Mouse (Mus musculus) heart, postnatal 4 days (tissue): ENCODE measurements around the gene Igsf10. TPM values are rescaled to one million over a fixed set of nuclear protein-coding genes. Genes with fewer than 3 reads are reported as not detected.
"Not testable (repeated sequence)": the region's sequence is repeated elsewhere in the genome, so short reads cannot be mapped to it uniquely, and the experiment has no call there.

Source experiments
- DNase-seq: peaks from one replicate; pipeline ENCODE4 v3.0.0; 2021
- total RNA-seq, 2 experiments: library from RNA; stranded (reverse); gene quantifications; 2 replicates each; pipeline ENCODE4 v1.2.3; 2021

Gene Igsf10
- 10 to 100 TPM; 11.2 to 11.8 TPM for total RNA-seq

GRCm38 (mm10) chr3:59344065-59344905 lies at the start of gene Igsf10:
Gene Igsf10 (minus strand): TSS chr3:59344394.
- DNase-seq: peak; percentile 69

GRCm38 (mm10) chr3:59385553-59385952 lies 41.4 kb upstream of the Igsf10 start:
- no peak for DNase-seq

- no peak for DNase-seq
These were observed 40.8 kb upstream of the Igsf10 start for GRCm38 (mm10) chr3:59385000-59385399.

GRCm38 (mm10) chr3:59384321-59384720 lies 40.1 kb upstream of the Igsf10 start:
- DNase-seq: no peak

GRCm38 (mm10) chr3:59378791-59379190 lies 34.6 kb upstream of the Igsf10 start:
- DNase-seq: not testable (repeated sequence)

- DNase-seq: no peak
These were observed 17.7 kb upstream of the Igsf10 start for GRCm38 (mm10) chr3:59361895-59362294.

GRCm38 (mm10) chr3:59360102-59360501 lies 15.9 kb upstream of the Igsf10 start:
- no peak for DNase-seq

GRCm38 (mm10) chr3:59354156-59354555 lies 10.0 kb upstream of the Igsf10 start:
- no peak for DNase-seq

GRCm38 (mm10) chr3:59351768-59352167 lies 7.6 kb upstream of the Igsf10 start:
- no peak for DNase-seq

GRCm38 (mm10) chr3:59343026-59343425 lies 1.2 kb downstream of the Igsf10 start:
- peak; percentile 51 for DNase-seq

- no peak for DNase-seq
These were observed 2.4 kb downstream of the Igsf10 start for GRCm38 (mm10) chr3:59341647-59342427.

GRCm38 (mm10) chr3:59328526-59328925 lies 15.7 kb downstream of the Igsf10 start:
- no peak for DNase-seq

GRCm38 (mm10) chr3:59321278-59321876 lies 22.8 kb downstream of the Igsf10 start:
- DNase-seq: peak; percentile 57

- DNase-seq: no peak
These were observed 28.1 kb downstream of the Igsf10 start for GRCm38 (mm10) chr3:59316077-59316476.

- DNase-seq: no peak
These were observed 31.6 kb downstream of the Igsf10 start for GRCm38 (mm10) chr3:59312610-59313009.

GRCm38 (mm10) chr3:59305518-59305917 lies 38.7 kb downstream of the Igsf10 start:
- DNase-seq: no peak

GRCm38 (mm10) chr3:59304944-59305343 lies 39.2 kb downstream of the Igsf10 start:
- no peak for DNase-seq

- DNase-seq: no peak
These were observed 46.5 kb downstream of the Igsf10 start for GRCm38 (mm10) chr3:59297653-59298052.

- no peak for DNase-seq
These were observed 47.5 kb downstream of the Igsf10 start for GRCm38 (mm10) chr3:59296563-59297130.

- no peak for DNase-seq
These were observed 48.3 kb downstream of the Igsf10 start for GRCm38 (mm10) chr3:59295699-59296562.

- no peak for DNase-seq
These were observed 50.6 kb downstream of the Igsf10 start for GRCm38 (mm10) chr3:59293437-59294199.
